Mouse (Mus musculus): Measurements from ENCODE around the gene Dock1. TPM values are rescaled to one million over a fixed set of nuclear protein-coding genes. Genes with fewer than 3 reads are reported as not detected.

The Dock1 gene
- polyA plus RNA-seq, 1 experiment from 2014 or later: 14.0 TPM

GRCm38 (mm10) chr7:134772867-134773590 lies 102.6 kb downstream of the Dock1 start:
- H3K4me2 ChIP-seq (replicated peaks; ENCODE audit: low read depth, low read length): no peak overlapping the region
- peak; percentile 18 for DNase-seq (ENCODE audit: low spot score)
- ATAC-seq: peak; percentile 53; the same call in 1 of the 2 replicates
- H3K4me1 ChIP-seq (ENCODE audit: insufficient read depth, low read depth, low read length): no peaks in the 10 kb centered on the region
- WGBS: 73% methylated on average over 15 of the region's 15 CpGs
- H3K9ac ChIP-seq (replicated peaks; ENCODE audit: low read depth): no peak overlapping the region
- H3K27me3 ChIP-seq (replicated peaks; ENCODE audit: insufficient read depth, low read length): no peaks in the 10 kb centered on the region
- H3K27ac ChIP-seq (ENCODE audit: low read length): 0 out of 2 replicates have a peak overlapping the region, but pooled peaks have one; percentile 1
- H3K36me3 ChIP-seq (ENCODE audit: insufficient read depth, low read length): peaks cover 19% of the 10 kb centered on the region; the same call in 1 of the 2 replicates
- TF ChIP-seq EP300 (IDR thresholded peaks at IDR 0.05): 0 out of 2 replicates have a peak, but pooled peaks have one; percentile 8
- TF ChIP-seq CTCF (IDR thresholded peaks at IDR 0.05): no peak
- no peaks in the 10 kb centered on the region for H3K9me3 ChIP-seq (ENCODE audit: low read length)
- no peak overlapping the region for H3K4me3 ChIP-seq (ENCODE audit: low read depth, low read length)

DNA sequence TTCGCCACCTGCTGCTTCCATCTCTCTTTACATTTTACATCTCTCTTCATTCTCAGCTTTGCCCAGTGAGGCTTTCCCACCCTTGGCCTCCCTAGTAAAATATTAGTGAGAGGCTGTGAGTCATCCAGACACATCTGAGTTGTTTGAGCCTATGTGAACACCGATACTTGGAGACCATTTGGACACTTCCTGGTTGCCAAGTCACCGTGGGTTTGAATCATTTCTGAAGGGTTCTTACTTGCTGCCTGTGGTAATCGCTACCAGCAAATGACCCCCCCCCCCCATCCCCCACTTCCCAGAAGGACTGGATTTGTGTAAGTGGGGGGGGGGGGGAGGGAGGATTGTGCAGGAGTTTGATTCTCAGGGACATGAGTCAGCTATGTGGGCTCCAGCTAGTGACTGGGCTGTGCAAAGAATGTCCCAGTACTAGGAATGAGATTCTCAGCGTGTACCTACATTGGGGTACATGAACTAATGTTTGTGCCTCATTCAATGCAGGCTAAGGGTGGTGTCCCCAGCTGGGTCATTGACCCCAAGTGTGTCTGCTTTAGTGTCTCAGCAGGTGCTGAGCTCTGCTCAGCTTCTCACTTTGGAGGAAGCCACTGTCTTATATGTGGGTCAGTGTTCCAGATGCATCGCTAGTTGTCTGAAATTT lies 103.4 kb downstream of the Dock1 start:
- ATAC-seq (peak; percentile 88), DNase-seq (ENCODE audit: low spot score) (peak; percentile 83)
- Histone ChIP-seq H3K4me3 (ENCODE audit: low read depth, low read length) (no peak overlapping the region), H3K27me3 (replicated peaks; ENCODE audit: insufficient read depth, low read length) (no peaks in the 10 kb centered on the region), H3K9ac (replicated peaks; ENCODE audit: low read depth) (no peak overlapping the region), H3K36me3 (ENCODE audit: insufficient read depth, low read length) (peaks cover 11% of the 10 kb centered on the region; the same call in 1 of the 2 replicates), H3K27ac (ENCODE audit: low read length) (no peak overlapping the region), H3K9me3 (ENCODE audit: low read length) (no peaks in the 10 kb centered on the region), H3K4me2 (replicated peaks; ENCODE audit: low read depth, low read length) (no peak overlapping the region), H3K4me1 (ENCODE audit: insufficient read depth, low read depth, low read length) (no peaks in the 10 kb centered on the region)
- WGBS: 63% methylated on average over 6 of the region's 6 CpGs
- peak; percentile 25; the same call in 1 of the 2 replicates for TF ChIP-seq EP300 (IDR thresholded peaks at IDR 0.05)
- no peak for TF ChIP-seq CTCF (IDR thresholded peaks at IDR 0.05)

GRCm38 (mm10) chr7:134774468-134775162 lies 104.2 kb downstream of the Dock1 start:
- Histone ChIP-seq H3K4me2 (replicated peaks; ENCODE audit: low read depth, low read length) (no peak overlapping the region), H3K9me3 (ENCODE audit: low read length) (no peaks in the 10 kb centered on the region), H3K27me3 (replicated peaks; ENCODE audit: insufficient read depth, low read length) (no peaks in the 10 kb centered on the region), H3K9ac (replicated peaks; ENCODE audit: low read depth) (no peak overlapping the region), H3K27ac (ENCODE audit: low read length) (no peak overlapping the region), H3K4me3 (ENCODE audit: low read depth, low read length) (no peak overlapping the region), H3K36me3 (ENCODE audit: insufficient read depth, low read length) (peaks cover 10% of the 10 kb centered on the region; the same call in 1 of the 2 replicates), H3K4me1 (ENCODE audit: insufficient read depth, low read depth, low read length) (no peaks in the 10 kb centered on the region)
- TF ChIP-seq CTCF (IDR thresholded peaks at IDR 0.05) (no peak), EP300 (IDR thresholded peaks at IDR 0.05) (no peak)
- 92% methylated on average over 6 of the region's 6 CpGs for WGBS
- ATAC-seq (no peak), DNase-seq (ENCODE audit: low spot score) (no peak)

GRCm38 (mm10) chr7:134775671-134776070 lies 105.2 kb downstream of the Dock1 start:
- Histone ChIP-seq H3K27ac (ENCODE audit: low read length) (no peak overlapping the region), H3K4me3 (ENCODE audit: low read depth, low read length) (no peak overlapping the region), H3K27me3 (replicated peaks; ENCODE audit: insufficient read depth, low read length) (no peaks in the 10 kb centered on the region), H3K4me2 (replicated peaks; ENCODE audit: low read depth, low read length) (no peak overlapping the region), H3K4me1 (ENCODE audit: insufficient read depth, low read depth, low read length) (no peaks in the 10 kb centered on the region), H3K9ac (replicated peaks; ENCODE audit: low read depth) (no peak overlapping the region), H3K36me3 (ENCODE audit: insufficient read depth, low read length) (peaks cover 5% of the 10 kb centered on the region; the same call in 1 of the 2 replicates), H3K9me3 (ENCODE audit: low read length) (no peaks in the 10 kb centered on the region)
- ATAC-seq: no peak
- DNase-seq (ENCODE audit: low spot score): no peak
- 90% methylated on average over 10 of the region's 10 CpGs for WGBS
- no peak for TF ChIP-seq CTCF (IDR thresholded peaks at IDR 0.05)
- no peak for TF ChIP-seq EP300 (IDR thresholded peaks at IDR 0.05)

- H3K9me3 ChIP-seq (ENCODE audit: low read length): no peaks in the 10 kb centered on the region
- no peak overlapping the region for H3K27ac ChIP-seq (ENCODE audit: low read length)
- no peak for ATAC-seq
- H3K4me1 ChIP-seq (ENCODE audit: insufficient read depth, low read depth, low read length): no peaks in the 10 kb centered on the region
- H3K9ac ChIP-seq (replicated peaks; ENCODE audit: low read depth): no peak overlapping the region
- 81% methylated on average over 6 of the region's 6 CpGs for WGBS
- H3K27me3 ChIP-seq (replicated peaks; ENCODE audit: insufficient read depth, low read length): no peaks in the 10 kb centered on the region
- H3K4me2 ChIP-seq (replicated peaks; ENCODE audit: low read depth, low read length): no peak overlapping the region
- TF ChIP-seq EP300 (IDR thresholded peaks at IDR 0.05): no peak
- TF ChIP-seq CTCF (IDR thresholded peaks at IDR 0.05): no peak
- H3K4me3 ChIP-seq (ENCODE audit: low read depth, low read length): no peak overlapping the region
- no peak for DNase-seq (ENCODE audit: low spot score)
- 0 out of 2 replicates have a peak, but pooled peaks cover 1% of the 10 kb centered on the region for H3K36me3 ChIP-seq (ENCODE audit: insufficient read depth, low read length)
Measured at GRCm38 (mm10) chr7:134776306-134776705, 105.9 kb downstream of the Dock1 start.

GRCm38 (mm10) chr7:134779761-134780160 lies 109.3 kb downstream of the Dock1 start:
- DNase-seq (ENCODE audit: low spot score) (no peak), ATAC-seq (no peak)
- no peak for TF ChIP-seq EP300 (IDR thresholded peaks at IDR 0.05)
- 95% methylated on average over 3 of the region's 3 CpGs for WGBS
- no peak overlapping the region for H3K9ac ChIP-seq (replicated peaks; ENCODE audit: low read depth)
- no peaks in the 10 kb centered on the region for H3K27me3 ChIP-seq (replicated peaks; ENCODE audit: insufficient read depth, low read length)
- H3K4me3 ChIP-seq (ENCODE audit: low read depth, low read length): no peak overlapping the region
- no peaks in the 10 kb centered on the region for H3K9me3 ChIP-seq (ENCODE audit: low read length)
- H3K4me2 ChIP-seq (replicated peaks; ENCODE audit: low read depth, low read length): no peak overlapping the region
- no peak overlapping the region for H3K27ac ChIP-seq (ENCODE audit: low read length)
- peaks cover 15% of the 10 kb centered on the region; the same call in 1 of the 2 replicates for H3K36me3 ChIP-seq (ENCODE audit: insufficient read depth, low read length)
- H3K4me1 ChIP-seq (ENCODE audit: insufficient read depth, low read depth, low read length): no peaks in the 10 kb centered on the region

Data from lung, postnatal 0 days (tissue).